In the genomic region with DNA sequence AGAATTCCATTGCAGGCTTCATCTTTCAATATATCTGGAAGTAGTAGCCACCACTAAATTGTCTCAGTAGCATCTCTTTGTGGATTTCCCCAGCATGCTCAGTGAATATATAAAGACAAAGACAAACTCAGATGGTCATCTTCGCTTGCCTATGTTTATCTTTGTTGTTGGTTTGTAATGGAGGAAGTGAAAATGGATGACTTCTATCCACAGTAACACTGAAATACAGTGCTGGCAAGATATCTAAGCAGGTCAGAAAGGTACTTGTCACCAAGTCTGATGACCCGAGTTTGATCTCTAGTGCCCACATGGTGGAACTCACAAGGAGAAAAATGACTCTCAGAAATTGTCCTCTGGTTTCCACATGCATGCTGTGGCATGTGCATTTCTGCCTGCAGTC, we compare ENCODE assay signal across 22 mouse cellular contexts.
"Had no signal": no experiment of that assay in that cellular context is flagged by ENCODE, and none has a peak within 500 bp of the region (broad histone marks: within the 10 kb centered on the region; RNA-seq: fewer than 3 reads in every experiment).

No protein-coding gene starts in this region.

- ATAC-seq: liver, postnatal 0 days; lung, postnatal 0 days; midbrain, embryonic 13.5 days; midbrain, embryonic 15.5 days had no signal

- H3K4me1 ChIP-seq: liver, embryonic 15.5 days; lung, embryonic 15.5 days; midbrain, embryonic 10.5 days; midbrain, embryonic 13.5 days; midbrain, embryonic 15.5 days; neural tube, embryonic 13.5 days; neural tube, embryonic 15.5 days had no signal

- H3K4me2 ChIP-seq: liver, embryonic 15.5 days; lung, embryonic 15.5 days; midbrain, embryonic 13.5 days; midbrain, embryonic 15.5 days; neural tube, embryonic 13.5 days; neural tube, embryonic 15.5 days had no signal

- DNase-seq: liver, postnatal 0 days; lung, adult 2 months; lung, postnatal 14 days; lung, postnatal 36 days; retina, postnatal 1 day; right cerebral cortex, adult 18-20 months; right cerebral cortex, postnatal 25 days; right cerebral cortex, postnatal 4 days; spleen, adult 18-20 months; thymus, adult 18-20 months; thymus, postnatal 14 days; thymus, postnatal 36 days had no signal

- H3K27ac ChIP-seq: liver, embryonic 15.5 days; lung, embryonic 15.5 days; macrophage; midbrain, embryonic 10.5 days; midbrain, embryonic 13.5 days; midbrain, embryonic 15.5 days; neural tube, embryonic 13.5 days; neural tube, embryonic 15.5 days had no signal

- H3K4me3 ChIP-seq: liver, embryonic 15.5 days; lung, embryonic 15.5 days; midbrain, embryonic 10.5 days; midbrain, embryonic 13.5 days; midbrain, embryonic 15.5 days; myocyte; neural tube, embryonic 13.5 days; neural tube, embryonic 15.5 days had no signal

- H3K27me3 ChIP-seq: liver, embryonic 15.5 days; lung, embryonic 15.5 days; midbrain, embryonic 13.5 days; midbrain, embryonic 15.5 days; neural tube, embryonic 13.5 days; neural tube, embryonic 15.5 days had no signal

- H3K9me3 ChIP-seq: liver, embryonic 15.5 days; lung, embryonic 15.5 days; midbrain, embryonic 10.5 days; midbrain, embryonic 13.5 days; midbrain, embryonic 15.5 days; neural tube, embryonic 13.5 days; neural tube, embryonic 15.5 days had no signal

- H3K9ac ChIP-seq: liver, embryonic 15.5 days; liver, postnatal 0 days; lung, embryonic 15.5 days; midbrain, embryonic 13.5 days; midbrain, embryonic 15.5 days; neural tube, embryonic 13.5 days; neural tube, embryonic 15.5 days had no signal

- H3K36me3 ChIP-seq: liver, embryonic 15.5 days; lung, embryonic 15.5 days; midbrain, embryonic 10.5 days; midbrain, embryonic 13.5 days; midbrain, embryonic 15.5 days; neural tube, embryonic 13.5 days; neural tube, embryonic 15.5 days had no signal
